Mouse (Mus musculus): ENCODE results near the gene Fam102b. TPM values are rescaled to one million over a fixed set of nuclear protein-coding genes. Genes with fewer than 3 reads are reported as not detected.

Gene Fam102b
- polyA plus RNA-seq, 1 experiment from 2014 or later: 9.4 TPM

GRCm38 (mm10) chr3:108957976-108958375 lies 69.4 kb downstream of the Fam102b start:
- Histone ChIP-seq H3K9me3 (ENCODE audit: control insufficient read depth, low read length) (no peaks in the 10 kb centered on the region), H3K36me3 (ENCODE audit: control insufficient read depth, insufficient read depth, low read length) (no peaks in the 10 kb centered on the region), H3K27me3 (ENCODE audit: control insufficient read depth, insufficient read depth, low read length) (no peaks in the 10 kb centered on the region), H3K27ac (replicated peaks) (no peak overlapping the region), H3K9ac (ENCODE audit: low read length) (no peak overlapping the region), H3K4me2 (replicated peaks; ENCODE audit: low read depth) (no peak overlapping the region), H3K4me1 (replicated peaks; ENCODE audit: control insufficient read depth, insufficient read depth) (no peaks in the 10 kb centered on the region), H3K4me3 (ENCODE audit: low read depth, low read length) (no peak overlapping the region)
- no peak for DNase-seq (ENCODE audit: low spot score)
- no peak for ATAC-seq (ENCODE audit: low FRiP score, low TSS enrichment)
- TF ChIP-seq CTCF (IDR thresholded peaks at IDR 0.05; ENCODE audit: low read depth) (no peak), EP300 (optimal IDR thresholded peaks at IDR 0.05) (no peak)

GRCm38 (mm10) chr3:108940996-108941395 lies 86.4 kb downstream of the Fam102b start:
- Histone ChIP-seq H3K27me3 (ENCODE audit: control insufficient read depth, insufficient read depth, low read length) (no peaks in the 10 kb centered on the region), H3K4me1 (replicated peaks; ENCODE audit: control insufficient read depth, insufficient read depth) (no peaks in the 10 kb centered on the region), H3K9me3 (ENCODE audit: control insufficient read depth, low read length) (no peaks in the 10 kb centered on the region), H3K4me2 (replicated peaks; ENCODE audit: low read depth) (no peak overlapping the region), H3K36me3 (ENCODE audit: control insufficient read depth, insufficient read depth, low read length) (no peaks in the 10 kb centered on the region), H3K9ac (ENCODE audit: low read length) (no peak overlapping the region), H3K4me3 (ENCODE audit: low read depth, low read length) (no peak overlapping the region), H3K27ac (replicated peaks) (no peak overlapping the region)
- TF ChIP-seq CTCF (IDR thresholded peaks at IDR 0.05; ENCODE audit: low read depth) (no peak), EP300 (optimal IDR thresholded peaks at IDR 0.05) (no peak)
- WGBS: 83% methylated on average over 10 of the region's 10 CpGs
- DNase-seq (ENCODE audit: low spot score): no peak
- no peak for ATAC-seq (ENCODE audit: low FRiP score, low TSS enrichment)

- Histone ChIP-seq H3K27ac (replicated peaks) (no peak within 1 kb of the TSS), H3K9ac (ENCODE audit: low read length) (no peak within 1 kb of the TSS; the same call in 1 of the 2 replicates), H3K27me3 (ENCODE audit: control insufficient read depth, insufficient read depth, low read length) (no peaks in the 10 kb centered on the region), H3K9me3 (ENCODE audit: control insufficient read depth, low read length) (no peaks in the 10 kb centered on the region), H3K4me2 (replicated peaks; ENCODE audit: low read depth) (peak within 1 kb of the TSS; percentile 52), H3K36me3 (ENCODE audit: control insufficient read depth, insufficient read depth, low read length) (no peaks in the 10 kb centered on the region), H3K4me1 (replicated peaks; ENCODE audit: control insufficient read depth, insufficient read depth) (no peaks in the 10 kb centered on the region), H3K4me3 (ENCODE audit: low read depth, low read length) (peak within 1 kb of the TSS; percentile 25; the same call in 1 of the 2 replicates)
- peak; percentile 55 for DNase-seq (ENCODE audit: low spot score)
- TF ChIP-seq CTCF (IDR thresholded peaks at IDR 0.05; ENCODE audit: low read depth): no peak
- TF ChIP-seq EP300 (optimal IDR thresholded peaks at IDR 0.05): no peak
- ATAC-seq (ENCODE audit: low FRiP score, low TSS enrichment): peak; percentile 76; the same call in 1 of the 2 replicates
- WGBS: 53% methylated on average over 40 of the region's 59 CpGs
These were observed 87.3 kb downstream of the Fam102b start, which contains the start of gene Gm9857 for GRCm38 (mm10) chr3:108940001-108940633. Gene Gm9857 (minus strand): TSS chr3:108940445.

GRCm38 (mm10) chr3:108939573-108939972 lies 87.8 kb downstream of the Fam102b start, which contains the start of gene Henmt1:
Gene Henmt1 (plus strand): TSS chr3:108939873.
- TF ChIP-seq EP300 (optimal IDR thresholded peaks at IDR 0.05): no peak
- TF ChIP-seq CTCF (IDR thresholded peaks at IDR 0.05; ENCODE audit: low read depth): no peak
- no peaks in the 10 kb centered on the region for H3K4me1 ChIP-seq (replicated peaks; ENCODE audit: control insufficient read depth, insufficient read depth)
- H3K27me3 ChIP-seq (ENCODE audit: control insufficient read depth, insufficient read depth, low read length): no peaks in the 10 kb centered on the region
- H3K4me2 ChIP-seq (replicated peaks; ENCODE audit: low read depth): peak within 1 kb of the TSS; percentile 52
- no peaks in the 10 kb centered on the region for H3K36me3 ChIP-seq (ENCODE audit: control insufficient read depth, insufficient read depth, low read length)
- no peak within 1 kb of the TSS; the same call in 1 of the 2 replicates for H3K9ac ChIP-seq (ENCODE audit: low read length)
- H3K9me3 ChIP-seq (ENCODE audit: control insufficient read depth, low read length): no peaks in the 10 kb centered on the region
- DNase-seq (ENCODE audit: low spot score): no peak
- 77% methylated on average over 5 of the region's 5 CpGs for WGBS
- H3K27ac ChIP-seq (replicated peaks): no peak within 1 kb of the TSS
- peak within 1 kb of the TSS; percentile 25; the same call in 1 of the 2 replicates for H3K4me3 ChIP-seq (ENCODE audit: low read depth, low read length)
- ATAC-seq (ENCODE audit: low FRiP score, low TSS enrichment): no peak

- 97% methylated on average over 5 of the region's 5 CpGs for WGBS
- DNase-seq (ENCODE audit: low spot score): no peak
These were observed 88.7 kb downstream of the Fam102b start for GRCm38 (mm10) chr3:108938691-108939090.

GRCm38 (mm10) chr3:108933557-108933956 lies 93.8 kb downstream of the Fam102b start:
- no peaks in the 10 kb centered on the region for H3K4me1 ChIP-seq (replicated peaks; ENCODE audit: control insufficient read depth, insufficient read depth)
- 0 out of 2 replicates have a peak, but pooled peaks cover 3% of the 10 kb centered on the region for H3K9me3 ChIP-seq (ENCODE audit: control insufficient read depth, low read length)
- H3K4me3 ChIP-seq (ENCODE audit: low read depth, low read length): no peak overlapping the region
- H3K4me2 ChIP-seq (replicated peaks; ENCODE audit: low read depth): no peak overlapping the region
- no peaks in the 10 kb centered on the region for H3K27me3 ChIP-seq (ENCODE audit: control insufficient read depth, insufficient read depth, low read length)
- DNase-seq (ENCODE audit: low spot score) (no peak), ATAC-seq (ENCODE audit: low FRiP score, low TSS enrichment) (no peak)
- H3K27ac ChIP-seq (replicated peaks): no peak overlapping the region
- WGBS: 91% methylated on average over 6 of the region's 6 CpGs
- H3K9ac ChIP-seq (ENCODE audit: low read length): no peak overlapping the region
- TF ChIP-seq EP300 (optimal IDR thresholded peaks at IDR 0.05) (no peak), CTCF (IDR thresholded peaks at IDR 0.05; ENCODE audit: low read depth) (no peak)
- no peaks in the 10 kb centered on the region for H3K36me3 ChIP-seq (ENCODE audit: control insufficient read depth, insufficient read depth, low read length)

More at GRCm38 (mm10) chr3:108938691-108939090, 88.7 kb downstream of the Fam102b start:
- Histone ChIP-seq H3K27ac (replicated peaks) (no peak overlapping the region), H3K36me3 (ENCODE audit: control insufficient read depth, insufficient read depth, low read length) (no peaks in the 10 kb centered on the region), H3K9me3 (ENCODE audit: control insufficient read depth, low read length) (no peaks in the 10 kb centered on the region), H3K27me3 (ENCODE audit: control insufficient read depth, insufficient read depth, low read length) (no peaks in the 10 kb centered on the region), H3K9ac (ENCODE audit: low read length) (no peak overlapping the region), H3K4me1 (replicated peaks; ENCODE audit: control insufficient read depth, insufficient read depth) (no peaks in the 10 kb centered on the region), H3K4me3 (ENCODE audit: low read depth, low read length) (no peak overlapping the region), H3K4me2 (replicated peaks; ENCODE audit: low read depth) (no peak overlapping the region)
- ATAC-seq (ENCODE audit: low FRiP score, low TSS enrichment): no peak
- TF ChIP-seq CTCF (IDR thresholded peaks at IDR 0.05; ENCODE audit: low read depth) (no peak), EP300 (optimal IDR thresholded peaks at IDR 0.05) (no peak)
